Mouse (Mus musculus): ENCODE results near the gene Plscr3. TPM values are rescaled to one million over a fixed set of nuclear protein-coding genes. Genes with fewer than 3 reads are reported as not detected.

The Plscr3 gene
- polyA plus RNA-seq, 1 experiment, result 18.7 TPM

GRCm38 (mm10) chr11:69870289-69871069 lies 24.3 kb downstream of the Plscr3 start:
- H3K4me1 ChIP-seq (ENCODE audit: control insufficient read depth, insufficient read depth, insufficient read length, low read length), result peaks cover 9% of the 10 kb centered on the region; the same call in 1 of the 2 replicates
- H3K4me3 ChIP-seq (ENCODE audit: insufficient read depth, low read depth, low read length), result no peak overlapping the region
- H3K27ac ChIP-seq (replicated peaks; ENCODE audit: low read depth, low read length), result 0 out of 2 replicates have a peak overlapping the region, but pooled peaks have one; percentile 47

GRCm38 (mm10) chr11:69871822-69872221 lies 25.6 kb downstream of the Plscr3 start:
- H3K27ac ChIP-seq (replicated peaks; ENCODE audit: low read depth, low read length), result no peak overlapping the region
- H3K4me1 ChIP-seq (ENCODE audit: control insufficient read depth, insufficient read depth, insufficient read length, low read length), result peaks cover 10% of the 10 kb centered on the region; the same call in 1 of the 2 replicates
- no peak overlapping the region for H3K4me3 ChIP-seq (ENCODE audit: insufficient read depth, low read depth, low read length)

GRCm38 (mm10) chr11:69872451-69872850 lies 26.3 kb downstream of the Plscr3 start:
- H3K4me1 ChIP-seq (ENCODE audit: control insufficient read depth, insufficient read depth, insufficient read length, low read length), result peaks cover 5% of the 10 kb centered on the region; the same call in 1 of the 2 replicates
- H3K27ac ChIP-seq (replicated peaks; ENCODE audit: low read depth, low read length), result no peak overlapping the region
- no peak overlapping the region for H3K4me3 ChIP-seq (ENCODE audit: insufficient read depth, low read depth, low read length)

- Histone ChIP-seq H3K4me1 (ENCODE audit: control insufficient read depth, insufficient read depth, insufficient read length, low read length) (peaks cover 6% of the 10 kb centered on the region), H3K4me3 (ENCODE audit: insufficient read depth, low read depth, low read length) (no peak overlapping the region), H3K27ac (replicated peaks; ENCODE audit: low read depth, low read length) (peak overlapping the region; percentile 30)
These were observed 30.0 kb downstream of the Plscr3 start for GRCm38 (mm10) chr11:69876186-69876585.

DNA sequence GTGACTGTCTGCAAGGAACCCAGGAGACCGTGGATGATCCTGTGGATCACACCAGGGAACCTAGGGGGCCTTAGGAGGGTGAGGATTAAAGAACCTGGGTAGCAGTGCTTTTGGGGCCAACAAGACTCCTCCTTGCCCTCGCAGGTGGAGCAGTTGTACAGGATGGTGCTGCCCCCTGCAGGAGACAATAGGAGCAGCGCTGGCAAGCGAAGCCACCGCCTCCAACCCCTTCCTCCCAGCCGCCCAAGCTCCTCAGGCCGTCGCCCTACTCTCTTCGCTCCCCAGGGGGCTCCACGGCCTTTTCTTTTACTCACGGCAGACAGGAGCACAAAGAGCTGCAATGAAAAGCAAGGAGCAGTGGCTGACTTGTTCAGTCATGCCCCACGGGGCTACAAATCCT lies 30.7 kb downstream of the Plscr3 start:
- H3K27ac ChIP-seq (replicated peaks; ENCODE audit: low read depth, low read length), result peak overlapping the region; percentile 30
- no peak overlapping the region for H3K4me3 ChIP-seq (ENCODE audit: insufficient read depth, low read depth, low read length)
- peaks cover 6% of the 10 kb centered on the region for H3K4me1 ChIP-seq (ENCODE audit: control insufficient read depth, insufficient read depth, insufficient read length, low read length)

- H3K27ac ChIP-seq (replicated peaks; ENCODE audit: low read depth, low read length), result peak within 1 kb of the TSS; percentile 17; the same call in 1 of the 2 replicates
- H3K4me3 ChIP-seq (ENCODE audit: insufficient read depth, low read depth, low read length), result peak within 1 kb of the TSS; percentile 11; the same call in 1 of the 2 replicates
- H3K4me1 ChIP-seq (ENCODE audit: control insufficient read depth, insufficient read depth, insufficient read length, low read length), result peaks cover 6% of the 10 kb centered on the region
These were observed 31.7 kb downstream of the Plscr3 start, which contains the start of gene Tmem95 for GRCm38 (mm10) chr11:69877878-69878277. Gene Tmem95 (minus strand): TSS chr11:69878018.

GRCm38 (mm10) chr11:69878399-69878798 lies 32.2 kb downstream of the Plscr3 start:
- peak overlapping the region; percentile 7; the same call in 1 of the 2 replicates for H3K4me3 ChIP-seq (ENCODE audit: insufficient read depth, low read depth, low read length)
- H3K4me1 ChIP-seq (ENCODE audit: control insufficient read depth, insufficient read depth, insufficient read length, low read length), result peaks cover 6% of the 10 kb centered on the region
- peak overlapping the region; percentile 17; the same call in 1 of the 2 replicates for H3K27ac ChIP-seq (replicated peaks; ENCODE audit: low read depth, low read length)

DNA sequence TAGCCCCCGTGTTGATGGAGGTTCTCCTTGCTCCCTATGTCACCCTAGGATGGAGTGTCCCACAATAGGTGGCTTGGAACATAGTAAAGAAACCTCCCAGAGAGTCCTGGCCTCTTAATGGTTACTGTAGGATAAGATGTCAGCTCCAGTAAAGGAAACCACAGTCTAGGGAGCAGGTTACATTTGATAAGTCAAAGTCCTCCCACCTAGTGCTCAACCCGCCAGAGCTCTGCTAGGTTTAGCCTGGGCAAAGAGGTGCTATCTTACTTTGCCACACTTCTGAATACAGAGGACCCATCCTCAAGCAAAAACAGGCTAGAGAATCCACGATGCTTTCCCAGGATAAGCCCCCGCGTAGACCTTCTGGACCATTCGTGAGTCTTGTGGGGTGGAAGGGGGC lies 32.8 kb downstream of the Plscr3 start:
- Histone ChIP-seq H3K4me1 (ENCODE audit: control insufficient read depth, insufficient read depth, insufficient read length, low read length) (peaks cover 8% of the 10 kb centered on the region), H3K4me3 (ENCODE audit: insufficient read depth, low read depth, low read length) (peak overlapping the region; percentile 77), H3K27ac (replicated peaks; ENCODE audit: low read depth, low read length) (peak overlapping the region; percentile 15; the same call in 1 of the 2 replicates)

DNA sequence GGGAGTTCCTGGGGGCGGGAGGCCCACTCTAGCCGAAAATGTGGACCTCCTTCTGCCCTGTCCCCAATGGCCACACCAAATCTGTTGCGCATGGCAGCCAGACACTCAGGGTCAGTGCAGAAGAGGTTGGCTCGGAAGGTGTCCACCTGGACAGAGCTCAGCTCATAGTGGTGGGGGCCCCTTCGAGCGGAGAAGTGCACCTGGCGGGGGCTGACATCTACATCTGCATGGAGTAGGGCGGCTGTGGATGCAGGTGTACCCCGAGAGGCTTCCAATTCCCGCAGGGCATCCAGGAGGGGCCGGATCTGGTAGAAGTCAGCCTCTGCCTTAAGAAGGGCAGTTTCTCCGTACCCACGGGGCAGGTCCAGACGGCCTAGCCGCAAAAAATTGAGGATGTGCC lies 33.5 kb downstream of the Plscr3 start:
- H3K4me3 ChIP-seq (ENCODE audit: insufficient read depth, low read depth, low read length), result peak overlapping the region; percentile 77
- H3K4me1 ChIP-seq (ENCODE audit: control insufficient read depth, insufficient read depth, insufficient read length, low read length), result peaks cover 10% of the 10 kb centered on the region
- H3K27ac ChIP-seq (replicated peaks; ENCODE audit: low read depth, low read length), result no peak overlapping the region

- Histone ChIP-seq H3K4me3 (ENCODE audit: insufficient read depth, low read depth, low read length) (peak overlapping the region; percentile 77), H3K4me1 (ENCODE audit: control insufficient read depth, insufficient read depth, insufficient read length, low read length) (peaks cover 10% of the 10 kb centered on the region), H3K27ac (replicated peaks; ENCODE audit: low read depth, low read length) (peak overlapping the region; percentile 93)
These were observed 34.3 kb downstream of the Plscr3 start for GRCm38 (mm10) chr11:69880506-69880852.

DNA sequence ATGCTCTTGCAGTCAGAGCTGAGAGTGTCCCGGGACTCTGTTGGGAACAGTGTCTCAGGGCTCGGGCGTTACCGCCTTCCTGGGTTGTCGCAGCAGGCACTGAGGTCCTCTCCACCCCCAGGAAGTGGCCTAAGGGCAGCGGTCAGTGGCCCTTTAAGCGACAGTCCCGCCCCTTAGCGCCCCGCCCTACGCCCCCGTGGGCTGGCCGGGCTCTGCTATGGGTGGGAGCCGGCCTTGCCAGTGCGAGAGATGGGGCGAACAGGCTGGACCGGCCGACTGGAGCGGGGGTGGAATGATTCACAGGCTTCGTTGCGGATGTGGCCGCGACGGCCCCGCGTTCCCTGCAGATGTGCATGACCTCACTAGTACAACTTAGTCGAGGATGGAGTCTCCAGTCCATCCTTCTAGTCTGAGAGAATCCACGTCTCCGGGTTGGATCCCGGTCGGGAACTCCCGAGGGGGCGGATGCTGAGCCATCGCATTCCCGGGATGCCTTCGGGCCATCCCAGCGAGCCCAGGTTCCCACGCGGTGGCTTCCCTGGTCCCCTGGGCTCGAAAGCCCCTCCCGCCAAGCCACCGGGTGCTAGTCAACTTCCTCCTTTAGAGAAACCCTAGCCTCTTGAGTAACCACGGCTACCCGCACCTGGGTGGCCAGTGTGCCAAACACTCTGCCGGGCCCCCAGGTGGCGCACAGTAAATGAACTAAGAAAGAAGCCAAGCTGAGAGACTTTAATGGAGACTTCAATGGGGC lies 34.9 kb downstream of the Plscr3 start, which contains the start of gene Kctd11:
Kctd11 (minus strand) TSS at position 554 of the 751 bp plus-strand sequence.
- Histone ChIP-seq H3K27ac (replicated peaks; ENCODE audit: low read depth, low read length) (peak within 1 kb of the TSS; percentile 93), H3K4me3 (ENCODE audit: insufficient read depth, low read depth, low read length) (peak within 1 kb of the TSS; percentile 77), H3K4me1 (ENCODE audit: control insufficient read depth, insufficient read depth, insufficient read length, low read length) (peaks cover 9% of the 10 kb centered on the region)

- peak overlapping the region; percentile 91 for H3K27ac ChIP-seq (replicated peaks; ENCODE audit: low read depth, low read length)
- peaks cover 8% of the 10 kb centered on the region for H3K4me1 ChIP-seq (ENCODE audit: control insufficient read depth, insufficient read depth, insufficient read length, low read length)
- peak overlapping the region; percentile 77 for H3K4me3 ChIP-seq (ENCODE audit: insufficient read depth, low read depth, low read length)
These were observed 35.9 kb downstream of the Plscr3 start for GRCm38 (mm10) chr11:69881787-69882670.

GRCm38 (mm10) chr11:69883066-69883465 lies 36.9 kb downstream of the Plscr3 start:
- Histone ChIP-seq H3K4me3 (ENCODE audit: insufficient read depth, low read depth, low read length) (no peak overlapping the region), H3K27ac (replicated peaks; ENCODE audit: low read depth, low read length) (no peak overlapping the region), H3K4me1 (ENCODE audit: control insufficient read depth, insufficient read depth, insufficient read length, low read length) (peaks cover 8% of the 10 kb centered on the region)

GRCm38 (mm10) chr11:69883527-69884151 lies 37.5 kb downstream of the Plscr3 start:
- Histone ChIP-seq H3K27ac (replicated peaks; ENCODE audit: low read depth, low read length) (peak overlapping the region; percentile 85), H3K4me1 (ENCODE audit: control insufficient read depth, insufficient read depth, insufficient read length, low read length) (peaks cover 8% of the 10 kb centered on the region)

More at GRCm38 (mm10) chr11:69883527-69884151, 37.5 kb downstream of the Plscr3 start:
- H3K4me3 ChIP-seq (ENCODE audit: insufficient read depth, low read depth, low read length), result no peak overlapping the region
